Mouse (Mus musculus): ENCODE results near the gene Olfr698. TPM values are rescaled to one million over a fixed set of nuclear protein-coding genes. Genes with fewer than 3 reads are reported as not detected.

Gene Olfr698
- polyA plus RNA-seq, 1 experiment from 2014 or later = not detected

Other genes starting within 250 kb of the Olfr698 start
- not detected in 2 replicates for gene Olfr693, start 74.8 kb downstream of the Olfr698 start, polyA plus RNA-seq (2015; fragmentation: Nextera tagmentation; extraction: Ambion mirVana)
- gene Olfr694, start 63.6 kb downstream of the Olfr698 start, polyA plus RNA-seq (2015; fragmentation: Nextera tagmentation; extraction: Ambion mirVana) = not detected in 2 replicates
- not detected in 2 replicates for gene Olfr695, start 39.0 kb downstream of the Olfr698 start, polyA plus RNA-seq (2015; fragmentation: Nextera tagmentation; extraction: Ambion mirVana)
- gene Olfr697, start 13.0 kb downstream of the Olfr698 start, polyA plus RNA-seq (2015; fragmentation: Nextera tagmentation; extraction: Ambion mirVana) = not detected in 2 replicates
- gene Olfr699, start 37.8 kb upstream of the Olfr698 start, polyA plus RNA-seq (2015; fragmentation: Nextera tagmentation; extraction: Ambion mirVana) = not detected in 2 replicates
- gene Olfr700, start 53.4 kb upstream of the Olfr698 start, polyA plus RNA-seq (2015; fragmentation: Nextera tagmentation; extraction: Ambion mirVana) = not detected in 2 replicates
- gene Olfr701, start 58.7 kb upstream of the Olfr698 start, polyA plus RNA-seq (2015; fragmentation: Nextera tagmentation; extraction: Ambion mirVana) = not detected in 2 replicates
- gene Olfr702, start 78.5 kb upstream of the Olfr698 start, polyA plus RNA-seq (2015; fragmentation: Nextera tagmentation; extraction: Ambion mirVana) = not detected in 2 replicates
- gene Olfr703, start 88.0 kb upstream of the Olfr698 start, polyA plus RNA-seq (2015; fragmentation: Nextera tagmentation; extraction: Ambion mirVana) = not detected in 2 replicates
- gene Olfr704, start 107.8 kb upstream of the Olfr698 start, polyA plus RNA-seq (2015; fragmentation: Nextera tagmentation; extraction: Ambion mirVana) = not detected in 2 replicates
- gene Olfr705, start 121.5 kb upstream of the Olfr698 start, polyA plus RNA-seq (2015; fragmentation: Nextera tagmentation; extraction: Ambion mirVana) = not detected in 2 replicates
- gene Olfr706, start 132.8 kb upstream of the Olfr698 start, polyA plus RNA-seq (2015; fragmentation: Nextera tagmentation; extraction: Ambion mirVana) = not detected in 2 replicates
- gene Olfr707, start 145.8 kb upstream of the Olfr698 start, polyA plus RNA-seq (2015; fragmentation: Nextera tagmentation; extraction: Ambion mirVana) = not detected in 2 replicates
- not detected in 2 replicates for gene Olfr1532-ps1, start 152.6 kb upstream of the Olfr698 start, polyA plus RNA-seq (2015; fragmentation: Nextera tagmentation; extraction: Ambion mirVana)
- gene Olfr709-ps1, start 176.8 kb upstream of the Olfr698 start, polyA plus RNA-seq (2015; fragmentation: Nextera tagmentation; extraction: Ambion mirVana) = not detected in 2 replicates
- gene Olfr710, start 192.9 kb upstream of the Olfr698 start, polyA plus RNA-seq (2015; fragmentation: Nextera tagmentation; extraction: Ambion mirVana) = not detected in 2 replicates
- gene Olfr6, start 208.5 kb upstream of the Olfr698 start, polyA plus RNA-seq (2015; fragmentation: Nextera tagmentation; extraction: Ambion mirVana) = not detected in 2 replicates
- gene Olfr711, start 220.1 kb upstream of the Olfr698 start, polyA plus RNA-seq (2015; fragmentation: Nextera tagmentation; extraction: Ambion mirVana) = not detected in 2 replicates